Mouse (Mus musculus) MEL-GATA-1-ER (cell line): ENCODE measurements at regions not wholly inside any gene's neighbourhood (a gene's known extent, or its start where the extent isn't known, plus 50 kb on each side); places are given as distances from the start of the nearest gene placed in this dataset.

ENCODE experiments used
- DNase-seq: peaks from one replicate; pipeline ENCODE4 v3.0.0-alpha.2; 2012; ENCODE audit warnings: low read depth; ENCODE audit errors: extremely low read depth

- DNase-seq, result no peak
These were observed 509.6 kb downstream of the 1810013L24Rik start for GRCm38 (mm10) chr16:9339456-9339855.

DNA sequence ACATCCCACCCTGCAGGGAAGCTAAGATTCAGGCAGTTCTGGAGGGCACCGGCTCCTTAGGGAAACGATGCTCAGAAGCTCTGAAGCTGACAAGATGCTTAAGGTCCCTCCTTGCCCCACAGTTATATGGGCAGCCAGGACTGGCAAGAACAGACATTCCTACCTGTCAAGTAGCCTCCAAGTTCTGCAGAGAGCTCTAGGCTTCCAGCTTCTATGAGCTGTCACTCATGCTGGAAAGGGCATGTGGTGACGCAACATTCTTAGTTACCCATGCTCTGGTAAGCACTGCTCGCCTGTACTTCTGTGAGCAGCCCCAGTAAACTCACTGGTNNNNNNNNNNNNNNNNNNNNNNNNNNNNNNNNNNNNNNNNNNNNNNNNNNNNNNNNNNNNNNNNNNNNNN is 511.3 kb downstream of the 1810013L24Rik start:
- no peak for DNase-seq

GRCm38 (mm10) chr16:9353811-9354210 is 523.9 kb downstream of the 1810013L24Rik start:
- no peak for DNase-seq

GRCm38 (mm10) chr16:9354331-9355030 is 524.6 kb downstream of the 1810013L24Rik start:
- no peak for DNase-seq

GRCm38 (mm10) chr16:9358651-9359050 is 528.8 kb downstream of the 1810013L24Rik start:
- no peak for DNase-seq

GRCm38 (mm10) chr16:9359399-9360135 is 529.7 kb downstream of the 1810013L24Rik start:
- no peak for DNase-seq

DNA sequence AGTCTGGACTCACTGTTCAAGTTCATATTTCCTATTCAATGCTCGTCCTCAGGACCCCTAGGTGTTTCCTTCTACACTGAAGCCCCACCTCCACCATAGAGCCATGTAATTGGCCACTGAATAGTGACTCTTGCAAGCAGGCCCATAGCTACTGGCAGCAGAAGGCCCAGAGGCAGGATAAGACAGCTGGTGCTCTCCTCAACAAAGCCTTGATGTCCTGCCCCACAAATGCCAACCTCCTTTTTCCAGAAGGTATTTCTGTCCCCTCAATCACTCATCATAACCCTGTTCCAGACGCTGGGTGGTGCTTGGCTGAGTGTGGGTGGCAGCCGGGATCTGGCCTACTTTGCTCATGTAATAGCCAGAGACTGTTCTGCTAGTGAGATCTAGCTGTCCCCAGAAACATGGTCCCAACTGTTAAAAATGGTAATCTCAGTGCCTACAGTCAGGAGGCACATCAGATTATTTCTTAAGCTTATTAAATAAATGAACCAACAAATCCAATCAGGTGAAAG is 530.9 kb downstream of the 1810013L24Rik start:
- no peak for DNase-seq

GRCm38 (mm10) chr16:9362116-9362515 is 532.2 kb downstream of the 1810013L24Rik start:
- DNase-seq, result no peak

GRCm38 (mm10) chr16:9364105-9364504 is 534.2 kb downstream of the 1810013L24Rik start:
- no peak for DNase-seq

- DNase-seq, result no peak
These were observed 561.1 kb downstream of the 1810013L24Rik start for GRCm38 (mm10) chr16:9390986-9391385.

- DNase-seq, result no peak
These were observed 574.8 kb downstream of the 1810013L24Rik start for GRCm38 (mm10) chr16:9404736-9405135.

DNA sequence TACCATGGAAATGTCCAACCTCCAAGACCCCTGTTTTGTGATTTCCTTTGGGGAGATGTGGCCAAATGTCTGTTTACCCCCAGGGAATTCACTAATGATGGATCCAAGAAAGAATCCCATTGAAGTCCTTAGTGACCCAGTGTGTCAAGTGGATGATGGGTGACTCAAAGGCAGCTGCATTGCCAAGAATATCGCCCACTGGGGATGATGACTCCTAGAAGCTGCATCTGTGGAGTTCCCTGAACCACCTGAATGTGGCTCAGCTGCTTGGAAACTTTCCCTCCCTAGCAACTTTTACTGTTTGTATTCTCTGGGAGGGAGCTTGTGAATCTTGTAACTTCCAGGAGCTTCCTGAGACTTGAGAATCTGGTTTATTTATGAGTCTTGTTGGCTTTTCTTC is 578.3 kb downstream of the 1810013L24Rik start:
- no peak for DNase-seq

GRCm38 (mm10) chr16:9430509-9430908 is 564.9 kb downstream of the Grin2a start:
- no peak for DNase-seq

- DNase-seq, result no peak
These were observed 556.0 kb downstream of the Grin2a start for GRCm38 (mm10) chr16:9439300-9439856.

DNA sequence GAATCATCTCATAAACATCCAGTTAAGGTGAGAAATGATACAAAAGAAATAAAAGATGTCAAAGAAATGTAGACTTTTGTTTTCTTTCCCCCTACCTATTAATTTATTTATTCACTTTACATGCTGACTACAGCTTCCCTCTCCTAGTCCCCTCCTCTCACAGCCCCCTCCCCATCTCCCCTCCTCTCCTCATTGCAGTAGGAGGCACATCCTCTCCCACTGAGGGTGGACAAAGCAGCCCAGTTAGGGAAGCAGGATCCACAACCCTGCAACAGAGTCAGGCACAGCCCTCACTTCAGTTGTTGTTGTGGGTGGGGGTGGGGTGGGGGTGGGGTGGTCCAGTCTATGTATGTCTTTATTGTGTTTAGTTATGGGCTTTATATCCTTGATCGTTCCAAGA is 555.5 kb downstream of the Grin2a start:
- no peak for DNase-seq

DNA sequence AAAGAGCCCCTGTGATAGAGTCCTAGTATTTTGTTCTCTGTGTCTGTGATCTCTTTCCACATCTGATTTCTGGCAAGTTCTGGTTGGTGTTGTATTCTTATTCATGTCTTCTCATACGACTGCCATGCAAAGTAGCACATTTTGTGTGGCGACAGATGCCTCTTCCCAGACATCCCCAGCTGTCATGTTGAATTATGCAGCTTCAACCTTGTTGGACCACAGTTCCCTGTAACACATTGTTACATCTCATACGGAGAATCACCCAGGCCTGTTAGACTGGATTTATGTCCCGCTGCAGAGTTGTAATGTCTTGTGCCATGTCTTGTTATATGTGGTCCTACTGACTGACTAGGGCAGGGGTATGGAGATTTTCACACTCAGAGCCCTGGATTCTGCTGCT is 543.3 kb downstream of the Grin2a start:
- no peak for DNase-seq

- DNase-seq, result no peak
These were observed 537.8 kb downstream of the Grin2a start for GRCm38 (mm10) chr16:9457574-9457973.

- DNase-seq, result no peak
These were observed 532.9 kb downstream of the Grin2a start for GRCm38 (mm10) chr16:9462497-9462896.

DNA sequence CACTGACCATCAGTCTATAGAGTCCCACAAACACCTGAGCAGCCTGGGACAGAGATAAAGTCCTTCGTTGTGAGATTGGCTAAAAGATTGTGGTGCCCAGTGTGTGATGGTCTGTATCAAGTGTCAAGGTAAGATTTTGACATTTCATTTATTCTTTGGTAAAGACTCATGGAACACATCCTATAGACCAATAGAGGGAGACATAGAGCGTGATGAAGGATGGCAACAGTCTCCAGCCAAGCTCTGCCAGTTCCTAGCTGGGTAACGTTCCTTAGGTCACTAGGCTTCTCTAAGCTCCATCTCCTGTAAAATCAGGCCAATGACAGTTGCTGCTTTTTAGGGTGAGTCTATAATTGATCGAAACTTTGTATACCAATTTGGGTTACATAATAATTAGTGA is 526.0 kb downstream of the Grin2a start:
- DNase-seq, result no peak

DNA sequence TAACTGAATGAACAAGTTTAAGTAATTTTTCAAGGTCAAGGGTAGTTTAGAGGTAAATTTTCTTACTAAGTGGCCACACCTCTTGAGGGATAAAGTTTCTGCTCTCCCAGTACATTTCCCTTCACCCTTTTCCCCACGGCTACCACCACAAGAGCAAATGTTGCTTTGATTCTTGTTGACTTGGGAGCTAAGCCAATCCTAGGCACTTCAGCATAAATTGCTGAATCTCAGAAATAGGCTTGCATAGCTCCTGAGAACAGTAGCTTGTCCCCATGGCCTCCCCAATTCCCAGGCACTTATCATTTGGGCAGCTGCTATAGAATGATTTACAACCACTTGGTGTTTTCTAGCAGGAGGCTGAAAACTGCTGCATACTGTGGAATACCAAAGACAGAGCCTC is 510.1 kb downstream of the Grin2a start:
- DNase-seq, result no peak

DNA sequence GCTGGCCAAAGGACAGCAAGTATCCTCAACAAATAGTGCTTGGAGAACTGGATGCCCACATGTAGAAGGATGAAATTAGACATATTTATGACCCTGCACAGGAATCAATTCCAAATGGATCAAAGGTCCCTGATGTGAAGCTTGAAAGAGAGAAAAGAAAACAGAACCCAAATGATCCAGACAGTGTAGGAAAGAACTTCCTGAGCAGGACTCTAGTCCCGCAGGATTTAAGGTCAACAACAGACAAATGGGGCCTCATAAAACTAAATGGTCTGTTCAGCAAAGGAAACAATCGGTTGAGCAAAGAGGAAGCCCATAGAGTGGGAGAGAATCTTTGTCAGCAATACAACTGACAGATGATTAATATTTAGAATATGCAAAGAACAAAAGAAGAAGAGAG is 497.1 kb downstream of the Grin2a start:
- no peak for DNase-seq

- no peak for DNase-seq
These were observed 493.6 kb downstream of the Grin2a start for GRCm38 (mm10) chr16:9501713-9502112.
